Mouse (Mus musculus): Measurements from ENCODE around the gene Pdcd1lg2. TPM values are rescaled to one million over a fixed set of nuclear protein-coding genes. Genes with fewer than 3 reads are reported as not detected.

The Pdcd1lg2 gene
- polyA plus RNA-seq, 1 experiment from 2014 or later: not detected

GRCm38 (mm10) chr19:29394721-29395120 lies 16.0 kb upstream of the Pdcd1lg2 start:
- no peak for ATAC-seq (ENCODE audit: low read depth)
- Histone ChIP-seq H3K4me1 (replicated peaks; ENCODE audit: control insufficient read depth, insufficient read depth, low read length) (no peaks in the 10 kb centered on the region), H3K9ac (ENCODE audit: low read length) (no peak overlapping the region), H3K9me3 (ENCODE audit: control insufficient read depth, low read length) (no peaks in the 10 kb centered on the region), H3K27me3 (ENCODE audit: control insufficient read depth, insufficient read depth, low read depth, low read length) (no peaks in the 10 kb centered on the region), H3K27ac (ENCODE audit: low read length) (no peak overlapping the region), H3K4me2 (ENCODE audit: low read depth, low read length) (no peak overlapping the region), H3K36me3 (ENCODE audit: control insufficient read depth, insufficient read depth, low read length) (no peaks in the 10 kb centered on the region), H3K4me3 (ENCODE audit: low read length) (no peak overlapping the region)
- 96% methylated on average over 2 of the region's 2 CpGs for WGBS

GRCm38 (mm10) chr19:29396353-29396752 lies 14.4 kb upstream of the Pdcd1lg2 start:
- no peaks in the 10 kb centered on the region for H3K36me3 ChIP-seq (ENCODE audit: control insufficient read depth, insufficient read depth, low read length)
- no peak overlapping the region for H3K4me3 ChIP-seq (ENCODE audit: low read length)
- no peaks in the 10 kb centered on the region for H3K4me1 ChIP-seq (replicated peaks; ENCODE audit: control insufficient read depth, insufficient read depth, low read length)
- ATAC-seq (ENCODE audit: low read depth): no peak
- no peaks in the 10 kb centered on the region for H3K9me3 ChIP-seq (ENCODE audit: control insufficient read depth, low read length)
- H3K9ac ChIP-seq (ENCODE audit: low read length): no peak overlapping the region
- WGBS: 16% methylated on average over 1 of the region's 1 CpGs
- H3K4me2 ChIP-seq (ENCODE audit: low read depth, low read length): no peak overlapping the region
- no peaks in the 10 kb centered on the region for H3K27me3 ChIP-seq (ENCODE audit: control insufficient read depth, insufficient read depth, low read depth, low read length)
- H3K27ac ChIP-seq (ENCODE audit: low read length): no peak overlapping the region

- Histone ChIP-seq H3K4me3 (ENCODE audit: low read length) (no peak overlapping the region), H3K27ac (ENCODE audit: low read length) (no peak overlapping the region), H3K36me3 (ENCODE audit: control insufficient read depth, insufficient read depth, low read length) (no peaks in the 10 kb centered on the region), H3K4me2 (ENCODE audit: low read depth, low read length) (no peak overlapping the region), H3K27me3 (ENCODE audit: control insufficient read depth, insufficient read depth, low read depth, low read length) (no peaks in the 10 kb centered on the region), H3K4me1 (replicated peaks; ENCODE audit: control insufficient read depth, insufficient read depth, low read length) (no peaks in the 10 kb centered on the region), H3K9me3 (ENCODE audit: control insufficient read depth, low read length) (no peaks in the 10 kb centered on the region), H3K9ac (ENCODE audit: low read length) (no peak overlapping the region)
- ATAC-seq (ENCODE audit: low read depth): no peak
- WGBS: 86% methylated on average over 4 of the region's 4 CpGs
Measured at GRCm38 (mm10) chr19:29399786-29400185, 10.9 kb upstream of the Pdcd1lg2 start.

GRCm38 (mm10) chr19:29400466-29400865 lies 10.3 kb upstream of the Pdcd1lg2 start:
- Histone ChIP-seq H3K27ac (ENCODE audit: low read length) (no peak overlapping the region), H3K4me1 (replicated peaks; ENCODE audit: control insufficient read depth, insufficient read depth, low read length) (no peaks in the 10 kb centered on the region), H3K36me3 (ENCODE audit: control insufficient read depth, insufficient read depth, low read length) (no peaks in the 10 kb centered on the region), H3K4me2 (ENCODE audit: low read depth, low read length) (no peak overlapping the region), H3K27me3 (ENCODE audit: control insufficient read depth, insufficient read depth, low read depth, low read length) (no peaks in the 10 kb centered on the region), H3K9ac (ENCODE audit: low read length) (no peak overlapping the region), H3K4me3 (ENCODE audit: low read length) (no peak overlapping the region), H3K9me3 (ENCODE audit: control insufficient read depth, low read length) (no peaks in the 10 kb centered on the region)
- 74% methylated on average over 3 of the region's 3 CpGs for WGBS
- no peak for ATAC-seq (ENCODE audit: low read depth)

- H3K4me2 ChIP-seq (ENCODE audit: low read depth, low read length): no peak overlapping the region
- no peaks in the 10 kb centered on the region for H3K27me3 ChIP-seq (ENCODE audit: control insufficient read depth, insufficient read depth, low read depth, low read length)
- no peak overlapping the region for H3K27ac ChIP-seq (ENCODE audit: low read length)
- H3K9ac ChIP-seq (ENCODE audit: low read length): no peak overlapping the region
- no peak overlapping the region for H3K4me3 ChIP-seq (ENCODE audit: low read length)
- no peaks in the 10 kb centered on the region for H3K36me3 ChIP-seq (ENCODE audit: control insufficient read depth, insufficient read depth, low read length)
- 88% methylated on average over 4 of the region's 4 CpGs for WGBS
- H3K4me1 ChIP-seq (replicated peaks; ENCODE audit: control insufficient read depth, insufficient read depth, low read length): no peaks in the 10 kb centered on the region
- H3K9me3 ChIP-seq (ENCODE audit: control insufficient read depth, low read length): no peaks in the 10 kb centered on the region
- ATAC-seq (ENCODE audit: low read depth): no peak
Measured at GRCm38 (mm10) chr19:29402621-29403020, 8.1 kb upstream of the Pdcd1lg2 start.

- no peaks in the 10 kb centered on the region for H3K9me3 ChIP-seq (ENCODE audit: control insufficient read depth, low read length)
- ATAC-seq (ENCODE audit: low read depth): no peak
- no peaks in the 10 kb centered on the region for H3K36me3 ChIP-seq (ENCODE audit: control insufficient read depth, insufficient read depth, low read length)
- no peak overlapping the region for H3K4me2 ChIP-seq (ENCODE audit: low read depth, low read length)
- H3K27me3 ChIP-seq (ENCODE audit: control insufficient read depth, insufficient read depth, low read depth, low read length): no peaks in the 10 kb centered on the region
- H3K4me3 ChIP-seq (ENCODE audit: low read length): no peak overlapping the region
- no peak overlapping the region for H3K9ac ChIP-seq (ENCODE audit: low read length)
- H3K27ac ChIP-seq (ENCODE audit: low read length): no peak overlapping the region
- WGBS: 54% methylated on average over 4 of the region's 4 CpGs
- no peaks in the 10 kb centered on the region for H3K4me1 ChIP-seq (replicated peaks; ENCODE audit: control insufficient read depth, insufficient read depth, low read length)
Measured at GRCm38 (mm10) chr19:29403251-29403650, 7.5 kb upstream of the Pdcd1lg2 start.

- Histone ChIP-seq H3K9me3 (ENCODE audit: control insufficient read depth, low read length) (no peaks in the 10 kb centered on the region), H3K27ac (ENCODE audit: low read length) (no peak overlapping the region), H3K4me1 (replicated peaks; ENCODE audit: control insufficient read depth, insufficient read depth, low read length) (no peaks in the 10 kb centered on the region), H3K27me3 (ENCODE audit: control insufficient read depth, insufficient read depth, low read depth, low read length) (no peaks in the 10 kb centered on the region), H3K9ac (ENCODE audit: low read length) (no peak overlapping the region), H3K4me3 (ENCODE audit: low read length) (no peak overlapping the region), H3K4me2 (ENCODE audit: low read depth, low read length) (no peak overlapping the region), H3K36me3 (ENCODE audit: control insufficient read depth, insufficient read depth, low read length) (no peaks in the 10 kb centered on the region)
- WGBS: 68% methylated on average over 2 of the region's 2 CpGs
- no peak for ATAC-seq (ENCODE audit: low read depth)
Measured at GRCm38 (mm10) chr19:29405388-29405787, 5.3 kb upstream of the Pdcd1lg2 start.

GRCm38 (mm10) chr19:29406042-29407017 lies 4.4 kb upstream of the Pdcd1lg2 start:
- Histone ChIP-seq H3K4me2 (ENCODE audit: low read depth, low read length) (no peak overlapping the region), H3K9me3 (ENCODE audit: control insufficient read depth, low read length) (no peaks in the 10 kb centered on the region), H3K4me1 (replicated peaks; ENCODE audit: control insufficient read depth, insufficient read depth, low read length) (no peaks in the 10 kb centered on the region), H3K4me3 (ENCODE audit: low read length) (no peak overlapping the region), H3K36me3 (ENCODE audit: control insufficient read depth, insufficient read depth, low read length) (no peaks in the 10 kb centered on the region), H3K9ac (ENCODE audit: low read length) (no peak overlapping the region), H3K27ac (ENCODE audit: low read length) (no peak overlapping the region), H3K27me3 (ENCODE audit: control insufficient read depth, insufficient read depth, low read depth, low read length) (no peaks in the 10 kb centered on the region)
- 87% methylated on average over 18 of the region's 18 CpGs for WGBS
- no peak for ATAC-seq (ENCODE audit: low read depth)

- no peak overlapping the region for H3K4me3 ChIP-seq (ENCODE audit: low read length)
- no peak overlapping the region for H3K4me2 ChIP-seq (ENCODE audit: low read depth, low read length)
- no peaks in the 10 kb centered on the region for H3K27me3 ChIP-seq (ENCODE audit: control insufficient read depth, insufficient read depth, low read depth, low read length)
- H3K9ac ChIP-seq (ENCODE audit: low read length): no peak overlapping the region
- no peaks in the 10 kb centered on the region for H3K36me3 ChIP-seq (ENCODE audit: control insufficient read depth, insufficient read depth, low read length)
- WGBS: 46% methylated on average over 6 of the region's 6 CpGs
- H3K27ac ChIP-seq (ENCODE audit: low read length): peak overlapping the region; percentile 2; the same call in 1 of the 2 replicates
- no peaks in the 10 kb centered on the region for H3K9me3 ChIP-seq (ENCODE audit: control insufficient read depth, low read length)
- ATAC-seq (ENCODE audit: low read depth): peak; percentile 79; the same call in 1 of the 2 replicates
- peaks cover 4% of the 10 kb centered on the region for H3K4me1 ChIP-seq (replicated peaks; ENCODE audit: control insufficient read depth, insufficient read depth, low read length)
Measured at GRCm38 (mm10) chr19:29412476-29413420, 2.0 kb downstream of the Pdcd1lg2 start.

Data from lung, embryonic 16.5 days (tissue).